Mouse (Mus musculus) lung, postnatal 0 days (tissue): ENCODE results near the gene Tagln3.

Experiments
- CTCF ChIP-seq: IDR thresholded peaks from 2 replicates; pipeline ENCODE4 v1.5.1; 2016; ENCODE audit warnings: antibody characterized with exemption, mild to moderate bottlenecking
- EP300 ChIP-seq: IDR thresholded peaks from 2 replicates; pipeline ENCODE4 v1.6.1; 2016; ENCODE audit warnings: antibody characterized with exemption, mild to moderate bottlenecking, control low read depth

DNA sequence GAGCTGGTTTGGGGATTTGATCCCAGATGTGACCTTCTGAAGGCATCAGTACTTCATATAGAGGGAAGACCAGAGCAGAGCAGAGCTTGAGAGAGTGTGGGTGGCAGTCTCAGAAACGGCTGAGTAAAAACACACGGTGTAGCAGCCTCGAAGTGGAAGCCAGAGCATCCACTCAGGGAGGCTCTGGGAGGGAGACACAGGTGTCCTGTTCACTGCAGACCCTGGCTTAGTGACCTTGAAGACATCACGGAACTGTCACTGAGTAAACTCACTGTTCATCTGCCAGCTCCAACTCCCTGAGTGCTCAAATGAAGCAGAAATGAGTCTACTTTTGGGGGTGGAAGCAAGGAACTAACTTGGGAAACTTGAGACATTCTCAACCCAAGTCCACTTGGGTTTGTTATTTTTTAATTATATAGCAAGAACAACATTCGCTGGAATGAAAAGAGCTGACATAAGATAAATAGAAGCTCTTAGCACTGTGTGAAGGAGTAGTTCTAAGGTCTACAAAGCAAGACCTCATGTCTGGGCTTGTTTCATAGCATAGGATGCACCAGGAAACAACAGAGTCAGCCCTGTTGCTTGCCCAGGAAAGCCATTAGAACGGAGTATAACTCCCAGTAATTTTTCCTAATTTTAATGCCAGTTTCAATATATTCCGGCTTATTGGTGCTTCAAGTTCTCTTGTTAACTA is 41.5 kb upstream of the Tagln3 start:
- TF ChIP-seq CTCF = no peak
- TF ChIP-seq EP300 = no peak
